Mouse (Mus musculus) mesoderm, embryonic 11.5 days (tissue): Measurements from ENCODE around the gene Polr1d.

Experiments
- DNase-seq: peaks from one replicate; pipeline ENCODE4 v3.0.0-alpha.2; 2012; ENCODE audit warnings: low read depth, low spot score

Gene Polr1d

GRCm38 (mm10) chr5:147076799-147077165, at the start of gene Polr1d:
Gene Polr1d, plus strand, starts transcription at chr5:147077050.
- no peak for DNase-seq

- no peak for DNase-seq
These were observed 45.6 kb upstream of the Polr1d start for GRCm38 (mm10) chr5:147031281-147031680.

GRCm38 (mm10) chr5:147033155-147033554, 43.7 kb upstream of the Polr1d start:
- DNase-seq: no peak

GRCm38 (mm10) chr5:147034283-147034682, 42.6 kb upstream of the Polr1d start:
- no peak for DNase-seq

GRCm38 (mm10) chr5:147035301-147035700, 41.5 kb upstream of the Polr1d start:
- no peak for DNase-seq

- DNase-seq: no peak
These were observed 40.8 kb upstream of the Polr1d start for GRCm38 (mm10) chr5:147036028-147036427.

- DNase-seq: no peak
These were observed 40.2 kb upstream of the Polr1d start for GRCm38 (mm10) chr5:147036661-147037060.

- DNase-seq: no peak
These were observed 39.2 kb upstream of the Polr1d start for GRCm38 (mm10) chr5:147037601-147038000.

- no peak for DNase-seq
These were observed 37.5 kb upstream of the Polr1d start for GRCm38 (mm10) chr5:147039394-147039793.

GRCm38 (mm10) chr5:147041965-147042937, 34.6 kb upstream of the Polr1d start:
- peak; percentile 77 for DNase-seq

- DNase-seq: no peak
These were observed 33.5 kb upstream of the Polr1d start for GRCm38 (mm10) chr5:147043240-147043844.

GRCm38 (mm10) chr5:147045311-147045710, 31.5 kb upstream of the Polr1d start:
- no peak for DNase-seq

- DNase-seq: no peak
These were observed 30.9 kb upstream of the Polr1d start for GRCm38 (mm10) chr5:147045929-147046328.

GRCm38 (mm10) chr5:147049544-147050209, 27.2 kb upstream of the Polr1d start:
- DNase-seq: no peak

- no peak for DNase-seq
These were observed 25.9 kb upstream of the Polr1d start for GRCm38 (mm10) chr5:147050816-147051499.

- no peak for DNase-seq
These were observed 25.1 kb upstream of the Polr1d start for GRCm38 (mm10) chr5:147051500-147052308.

- no peak for DNase-seq
These were observed 24.6 kb upstream of the Polr1d start for GRCm38 (mm10) chr5:147052309-147052558.

GRCm38 (mm10) chr5:147053071-147053470, 23.8 kb upstream of the Polr1d start:
- DNase-seq: no peak

- no peak for DNase-seq
These were observed 23.4 kb upstream of the Polr1d start for GRCm38 (mm10) chr5:147053481-147053880.

- DNase-seq: no peak
These were observed 22.5 kb upstream of the Polr1d start for GRCm38 (mm10) chr5:147054328-147054727.

GRCm38 (mm10) chr5:147054747-147055270, 22.0 kb upstream of the Polr1d start:
- DNase-seq: no peak
